Comparison of ENCODE assay signal across 7 mouse cellular contexts in genomic region chr9:110490913-110491312, GRCm38 (mm10). TPM values are rescaled to one million over a fixed set of nuclear protein-coding genes. Genes with fewer than 3 reads are reported as not detected.
DNase-seq lines count a peak whose midpoint lies in the region.

No protein-coding gene starts in this region.

- DNase-seq in kidney, adult 18-20 months: peak; percentile 9
- DNase-seq in kidney, adult 11 months: no peak
- DNase-seq in CD8-positive naive resting alpha-beta T cell, adult 2 months (ENCODE audit: low read depth in 2 of 2, low spot score in 2 of 2): peak; percentile 8 to 13
- peak; percentile 2 for DNase-seq in T-cell, adult 2 months (ENCODE audit: low spot score)
- DNase-seq in natural killer cell, adult 2 months (ENCODE audit: low spot score in 2 of 2): peak; percentile 5 to 39
- DNase-seq in layer of hippocampus, adult 8-10 months (ENCODE audit: low spot score in 2 of 2): no peak
- DNase-seq in right cerebral cortex, postnatal 25 days: no peak

RNA-seq across cellular contexts. Expression of gene Kif9, which starts 14.2 kb away (rescaled TPM):
- total RNA-seq in layer of hippocampus, adult 8-10 months (2022): 1 to 10 TPM; 3.8 to 5.6 (median 4.7) TPM

RNA-seq across cellular contexts. Expression of gene Klhl18, which starts 14.4 kb away (rescaled TPM):
- 10 to 100 TPM; 22.3 to 27.0 (median 25.5) TPM for total RNA-seq in layer of hippocampus, adult 8-10 months (2022)

RNA-seq across cellular contexts. Expression of gene Setd2, which starts 41.5 kb away (rescaled TPM):
- total RNA-seq in layer of hippocampus, adult 8-10 months (2022): 10 to 100 TPM; 54.9 to 70.6 (median 61.4) TPM

Comparison
In these comparisons a context has a peak if more than half of its experiments do, and no peak if none do; other contexts are left out.
1. DNase-seq: peak in kidney, adult 18-20 months (single experiment), CD8-positive naive resting alpha-beta T cell, adult 2 months (2 of 2), T-cell, adult 2 months (single experiment) and natural killer cell, adult 2 months (2 of 2); none in kidney, adult 11 months (single experiment), layer of hippocampus, adult 8-10 months (0 of 2) and right cerebral cortex, postnatal 25 days (single experiment).